Mouse (Mus musculus): ENCODE data around the gene Fbxw7. TPM values are rescaled to one million over a fixed set of nuclear protein-coding genes. Genes with fewer than 3 reads are reported as not detected.
"Not testable (repeated sequence)": the region's sequence is repeated elsewhere in the genome, so short reads cannot be mapped to it uniquely, and the experiment has no call there.

Fbxw7 gene
- polyA plus RNA-seq, 1 experiment from 2014 or later = 8.9 TPM

DNA sequence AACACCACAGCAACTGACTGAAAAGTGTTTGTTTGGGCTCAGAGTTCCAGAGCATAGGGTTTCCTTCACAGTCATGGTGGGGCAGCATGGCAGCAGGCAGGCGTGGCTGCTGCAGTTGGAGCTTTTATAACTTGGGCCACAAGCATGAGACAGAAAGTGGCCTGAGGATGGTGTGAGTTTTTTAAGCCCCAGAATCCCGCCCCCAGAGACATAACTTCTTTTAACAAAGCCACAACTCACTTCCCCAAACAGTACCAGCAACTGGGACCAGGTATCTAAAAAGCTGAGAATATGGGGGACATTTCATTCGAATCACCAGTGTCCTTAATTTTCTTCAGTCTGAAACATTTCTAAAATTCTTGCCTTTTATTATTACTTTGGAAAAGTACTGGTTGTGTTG is 22.9 kb downstream of the Fbxw7 start:
- no peak overlapping the region for H3K27ac ChIP-seq (replicated peaks)
- no peak for DNase-seq (ENCODE audit: low spot score)
- H3K4me1 ChIP-seq = no peaks in the 10 kb centered on the region
- H3K36me3 ChIP-seq = no peaks in the 10 kb centered on the region
- no peaks in the 10 kb centered on the region for H3K27me3 ChIP-seq (ENCODE audit: low read depth, poor library complexity, severe bottlenecking)
- 90% methylated on average over 3 of the region's 3 CpGs for WGBS
- no peaks in the 10 kb centered on the region for H3K9me3 ChIP-seq (replicated peaks)
- H3K4me3 ChIP-seq = no peak overlapping the region

GRCm38 (mm10) chr3:84839499-84839898 is 24.4 kb downstream of the Fbxw7 start:
- Histone ChIP-seq H3K9me3 (replicated peaks) (no peaks in the 10 kb centered on the region), H3K27ac (replicated peaks) (no peak overlapping the region), H3K27me3 (ENCODE audit: low read depth, poor library complexity, severe bottlenecking) (no peaks in the 10 kb centered on the region), H3K4me1 (no peaks in the 10 kb centered on the region), H3K4me3 (no peak overlapping the region), H3K36me3 (no peaks in the 10 kb centered on the region)
- DNase-seq (ENCODE audit: low spot score) = no peak
- 87% methylated on average over 5 of the region's 5 CpGs for WGBS

- H3K4me1 ChIP-seq = no peaks in the 10 kb centered on the region
- H3K36me3 ChIP-seq = no peaks in the 10 kb centered on the region
- WGBS = 93% methylated on average over 4 of the region's 4 CpGs
- H3K27ac ChIP-seq (replicated peaks) = no peak overlapping the region
- H3K4me3 ChIP-seq = no peak overlapping the region
- H3K9me3 ChIP-seq (replicated peaks) = no peaks in the 10 kb centered on the region
- no peak for DNase-seq (ENCODE audit: low spot score)
- no peaks in the 10 kb centered on the region for H3K27me3 ChIP-seq (ENCODE audit: low read depth, poor library complexity, severe bottlenecking)
These were observed 26.2 kb downstream of the Fbxw7 start for GRCm38 (mm10) chr3:84841271-84841670.

DNA sequence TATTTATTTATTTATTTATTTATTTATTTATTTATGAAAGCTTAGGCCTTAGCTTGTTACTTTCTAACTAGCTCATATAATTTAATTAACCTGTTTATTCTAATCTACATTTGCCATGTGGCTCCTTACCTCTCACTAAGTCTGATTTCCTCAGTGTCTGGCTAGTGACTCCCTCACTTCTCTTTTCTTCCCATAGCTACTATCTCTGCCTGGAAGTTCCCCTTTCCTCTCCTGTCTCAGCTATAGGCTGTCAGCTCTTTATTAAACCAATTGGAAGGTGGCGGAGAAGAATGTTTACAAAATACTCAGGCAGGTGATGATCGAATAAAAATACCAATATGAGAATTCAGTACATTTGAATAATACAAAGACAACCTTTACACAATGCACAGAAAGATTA is 27.7 kb downstream of the Fbxw7 start:
- Histone ChIP-seq H3K27ac (replicated peaks) (no peak overlapping the region), H3K4me3 (no peak overlapping the region), H3K9me3 (replicated peaks) (no peaks in the 10 kb centered on the region), H3K36me3 (no peaks in the 10 kb centered on the region), H3K27me3 (ENCODE audit: low read depth, poor library complexity, severe bottlenecking) (no peaks in the 10 kb centered on the region), H3K4me1 (no peaks in the 10 kb centered on the region)
- 90% methylated on average over 2 of the region's 2 CpGs for WGBS
- no peak for DNase-seq (ENCODE audit: low spot score)

DNA sequence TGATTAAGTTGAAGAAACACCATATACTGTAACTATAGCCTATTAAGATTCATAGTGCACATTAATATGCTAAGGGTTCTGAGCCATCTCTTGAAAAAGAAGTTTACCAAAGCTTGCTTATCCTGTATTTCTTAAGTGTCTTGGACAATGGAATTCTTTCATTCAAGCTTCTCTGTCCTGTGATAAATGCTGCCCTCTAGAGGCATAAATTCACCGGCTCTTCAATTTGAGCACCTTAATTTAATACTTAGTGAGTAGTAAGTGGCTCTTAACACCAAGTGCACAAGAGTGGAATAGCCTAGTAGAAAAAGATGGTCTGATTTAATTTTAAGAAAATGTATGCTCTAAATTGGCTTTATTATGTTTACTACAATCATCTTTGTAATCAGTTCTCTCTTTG is 28.5 kb downstream of the Fbxw7 start:
- WGBS = 60% methylated on average over 1 of the region's 1 CpGs
- Histone ChIP-seq H3K36me3 (no peaks in the 10 kb centered on the region), H3K27ac (replicated peaks) (no peak overlapping the region), H3K4me3 (no peak overlapping the region), H3K27me3 (ENCODE audit: low read depth, poor library complexity, severe bottlenecking) (no peaks in the 10 kb centered on the region), H3K4me1 (no peaks in the 10 kb centered on the region), H3K9me3 (replicated peaks) (no peaks in the 10 kb centered on the region)
- DNase-seq (ENCODE audit: low spot score) = no peak

GRCm38 (mm10) chr3:84848798-84849197 is 33.7 kb downstream of the Fbxw7 start:
- 88% methylated on average over 4 of the region's 4 CpGs for WGBS
- no peaks in the 10 kb centered on the region for H3K36me3 ChIP-seq
- DNase-seq (ENCODE audit: low spot score) = no peak

GRCm38 (mm10) chr3:84850418-84850817 is 35.4 kb downstream of the Fbxw7 start:
- H3K27me3 ChIP-seq (ENCODE audit: low read depth, poor library complexity, severe bottlenecking) = no peaks in the 10 kb centered on the region
- no peaks in the 10 kb centered on the region for H3K4me1 ChIP-seq
- 93% methylated on average over 1 of the region's 1 CpGs for WGBS
- no peaks in the 10 kb centered on the region for H3K36me3 ChIP-seq
- no peak overlapping the region for H3K4me3 ChIP-seq
- no peak for DNase-seq (ENCODE audit: low spot score)
- H3K9me3 ChIP-seq (replicated peaks) = no peaks in the 10 kb centered on the region
- H3K27ac ChIP-seq (replicated peaks) = no peak overlapping the region

More at GRCm38 (mm10) chr3:84848798-84849197, 33.7 kb downstream of the Fbxw7 start:
- Histone ChIP-seq H3K4me1 (no peaks in the 10 kb centered on the region), H3K27me3 (ENCODE audit: low read depth, poor library complexity, severe bottlenecking) (no peaks in the 10 kb centered on the region), H3K4me3 (no peak overlapping the region), H3K9me3 (replicated peaks) (no peaks in the 10 kb centered on the region), H3K27ac (replicated peaks) (no peak overlapping the region)

DNA sequence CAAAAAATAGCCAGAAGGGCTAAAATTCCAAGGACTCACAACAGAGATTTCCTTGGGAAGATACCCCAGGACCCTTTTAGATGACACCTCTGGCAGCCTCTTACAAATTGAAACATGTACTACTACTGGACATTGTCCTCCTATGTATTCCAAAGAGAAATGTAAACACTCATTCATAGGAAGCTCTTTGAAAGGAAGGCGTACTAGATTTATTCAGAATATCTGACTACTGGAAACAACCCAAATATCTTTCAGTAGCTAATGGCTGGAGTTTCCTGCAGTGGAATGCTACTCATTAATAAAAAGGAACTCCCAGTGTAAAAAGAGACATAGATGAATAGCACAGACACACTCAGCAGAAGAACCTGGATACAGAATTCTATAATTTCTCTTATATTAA is 36.7 kb downstream of the Fbxw7 start:
- Histone ChIP-seq H3K36me3 (no peaks in the 10 kb centered on the region), H3K27ac (replicated peaks) (no peak overlapping the region), H3K9me3 (replicated peaks) (no peaks in the 10 kb centered on the region), H3K4me3 (no peak overlapping the region), H3K27me3 (ENCODE audit: low read depth, poor library complexity, severe bottlenecking) (no peaks in the 10 kb centered on the region), H3K4me1 (no peaks in the 10 kb centered on the region)
- 86% methylated on average over 1 of the region's 1 CpGs for WGBS
- DNase-seq (ENCODE audit: low spot score) = no peak

DNA sequence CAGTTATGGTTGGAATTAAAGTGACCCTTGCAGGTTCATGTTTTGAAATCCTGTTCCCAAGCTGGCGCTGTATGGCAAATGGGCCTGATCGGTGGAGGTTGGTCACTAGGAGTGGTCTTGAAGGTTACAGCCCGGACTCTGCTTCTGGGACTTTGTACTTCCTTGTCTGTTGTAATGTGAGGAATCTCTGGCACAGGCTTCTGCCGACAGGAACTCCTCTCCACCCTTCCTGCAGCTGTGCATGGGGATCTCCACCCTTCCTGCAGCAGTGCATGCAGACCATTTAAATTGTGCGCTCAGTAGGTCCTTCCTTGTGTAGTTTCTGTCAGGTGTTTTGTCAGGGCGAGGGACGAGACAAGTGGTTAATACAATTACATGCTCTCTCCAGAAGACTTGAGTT is 37.8 kb downstream of the Fbxw7 start:
- no peaks in the 10 kb centered on the region for H3K36me3 ChIP-seq
- H3K4me3 ChIP-seq = no peak overlapping the region
- 86% methylated on average over 7 of the region's 7 CpGs for WGBS
- no peak overlapping the region for H3K27ac ChIP-seq (replicated peaks)
- no peak for DNase-seq (ENCODE audit: low spot score)
- no peaks in the 10 kb centered on the region for H3K4me1 ChIP-seq
- H3K27me3 ChIP-seq (ENCODE audit: low read depth, poor library complexity, severe bottlenecking) = no peaks in the 10 kb centered on the region
- no peaks in the 10 kb centered on the region for H3K9me3 ChIP-seq (replicated peaks)

GRCm38 (mm10) chr3:84854440-84854839 is 39.4 kb downstream of the Fbxw7 start:
- no peak overlapping the region for H3K27ac ChIP-seq (replicated peaks)
- no peak for DNase-seq (ENCODE audit: low spot score)
- no peaks in the 10 kb centered on the region for H3K27me3 ChIP-seq (ENCODE audit: low read depth, poor library complexity, severe bottlenecking)
- no peaks in the 10 kb centered on the region for H3K36me3 ChIP-seq
- no peaks in the 10 kb centered on the region for H3K4me1 ChIP-seq
- H3K9me3 ChIP-seq (replicated peaks) = no peaks in the 10 kb centered on the region
- WGBS = 88% methylated on average over 1 of the region's 1 CpGs
- no peak overlapping the region for H3K4me3 ChIP-seq

DNA sequence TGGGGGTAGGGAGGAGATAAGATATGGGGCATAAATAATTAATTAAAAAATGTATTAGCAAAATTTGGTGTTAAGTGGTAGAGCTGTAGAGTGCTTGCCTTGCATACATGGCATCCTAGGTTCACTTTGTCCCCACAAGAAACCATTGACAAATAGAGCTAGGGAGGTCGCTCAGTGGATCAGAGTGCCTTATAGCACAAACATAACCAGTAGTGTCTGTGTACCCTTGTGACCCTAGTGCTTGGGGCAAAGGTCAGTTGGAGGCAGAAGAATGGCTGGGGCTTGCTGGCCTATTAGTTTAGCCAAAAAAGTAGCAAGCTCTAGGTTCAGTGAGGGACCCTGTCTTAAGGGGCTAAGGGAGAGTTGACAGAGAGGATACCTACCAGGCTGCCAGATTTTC is 45.6 kb downstream of the Fbxw7 start:
- no peak overlapping the region for H3K4me3 ChIP-seq
- no peak overlapping the region for H3K27ac ChIP-seq (replicated peaks)
- H3K9me3 ChIP-seq (replicated peaks) = no peaks in the 10 kb centered on the region
- no peaks in the 10 kb centered on the region for H3K27me3 ChIP-seq (ENCODE audit: low read depth, poor library complexity, severe bottlenecking)
- no peaks in the 10 kb centered on the region for H3K4me1 ChIP-seq
- WGBS = 63% methylated on average over 1 of the region's 1 CpGs
- DNase-seq (ENCODE audit: low spot score) = no peak
- H3K36me3 ChIP-seq = no peaks in the 10 kb centered on the region

GRCm38 (mm10) chr3:84861817-84862216 is 46.7 kb downstream of the Fbxw7 start:
- not testable (repeated sequence) for H3K4me3 ChIP-seq; H3K4me1 ChIP-seq; H3K36me3 ChIP-seq; H3K27ac ChIP-seq (replicated peaks); H3K9me3 ChIP-seq (replicated peaks); H3K27me3 ChIP-seq (ENCODE audit: low read depth, poor library complexity, severe bottlenecking); DNase-seq (ENCODE audit: low spot score)
- 96% methylated on average over 3 of the region's 3 CpGs for WGBS

DNA sequence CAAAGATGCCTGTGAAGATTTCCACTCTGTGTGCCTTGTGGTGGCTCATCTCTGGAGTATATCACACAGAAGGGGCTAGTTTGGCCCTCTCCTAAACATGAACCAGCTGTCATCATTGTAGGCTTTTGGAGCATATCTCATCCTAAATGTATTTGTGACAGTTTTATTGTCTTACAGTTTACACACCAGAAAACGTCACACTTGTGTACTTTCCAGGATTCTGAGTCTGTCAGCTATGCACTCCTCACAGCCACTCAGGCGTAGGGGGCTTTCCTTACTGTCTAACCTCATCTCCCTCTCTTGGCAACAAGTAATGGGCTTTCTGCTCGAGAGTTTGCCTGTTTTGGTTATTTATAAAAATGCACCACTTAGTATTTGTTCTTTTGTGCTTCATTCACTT is 50.6 kb downstream of the Fbxw7 start:
- 74% methylated on average over 3 of the region's 3 CpGs for WGBS
- DNase-seq (ENCODE audit: low spot score) = no peak

GRCm38 (mm10) chr3:84866866-84867265 is 51.8 kb downstream of the Fbxw7 start:
- no peak for DNase-seq (ENCODE audit: low spot score)
- H3K4me3 ChIP-seq = no peak overlapping the region
- H3K36me3 ChIP-seq = 0 out of 2 replicates have a peak, but pooled peaks cover 5% of the 10 kb centered on the region
- 0 out of 2 replicates have a peak, but pooled peaks cover 4% of the 10 kb centered on the region for H3K4me1 ChIP-seq
- H3K27ac ChIP-seq (replicated peaks) = no peak overlapping the region
- H3K9me3 ChIP-seq (replicated peaks) = no peaks in the 10 kb centered on the region
- no peaks in the 10 kb centered on the region for H3K27me3 ChIP-seq (ENCODE audit: low read depth, poor library complexity, severe bottlenecking)
- WGBS = 85% methylated on average over 4 of the region's 4 CpGs

More for the DNA sequence above, 50.6 kb downstream of the Fbxw7 start:
- no peaks in the 10 kb centered on the region for H3K9me3 ChIP-seq (replicated peaks)
- no peaks in the 10 kb centered on the region for H3K27me3 ChIP-seq (ENCODE audit: low read depth, poor library complexity, severe bottlenecking)
- H3K4me3 ChIP-seq = no peak overlapping the region
- 0 out of 2 replicates have a peak, but pooled peaks cover 4% of the 10 kb centered on the region for H3K4me1 ChIP-seq
- H3K36me3 ChIP-seq = no peaks in the 10 kb centered on the region
- H3K27ac ChIP-seq (replicated peaks) = no peak overlapping the region

Data from midbrain, embryonic 10.5 days (tissue).